Mouse (Mus musculus) liver, postnatal 0 days (tissue): ENCODE measurements around the gene Slc25a44.

ENCODE experiments used
- CTCF ChIP-seq: sonication (generic); IDR thresholded peaks from 2 replicates; pipeline ENCODE4 v1.5.1; 2016; ENCODE audit warnings: antibody characterized with exemption, low read depth
- EP300 ChIP-seq: IDR thresholded peaks from 2 replicates; pipeline ENCODE4 v1.6.1; 2016; ENCODE audit warnings: antibody characterized with exemption, low read depth, mild to moderate bottlenecking

- no peak for TF ChIP-seq CTCF
- TF ChIP-seq EP300 = no peak
These were observed 48.6 kb upstream of the Slc25a44 start for GRCm38 (mm10) chr3:88473571-88473970.
